Mouse (Mus musculus) spleen, postnatal 14 days (tissue): ENCODE data around the gene Patj.
"Not testable (repeated sequence)": the region's sequence is repeated elsewhere in the genome, so short reads cannot be mapped to it uniquely, and the experiment has no call there.

Source experiments
- DNase-seq, 2 experiments: peaks; one replicate each; pipeline ENCODE4 v3.0.0; 2021 to 2022; ENCODE audit warnings: low spot score in 2 of 2

Gene Patj

DNA sequence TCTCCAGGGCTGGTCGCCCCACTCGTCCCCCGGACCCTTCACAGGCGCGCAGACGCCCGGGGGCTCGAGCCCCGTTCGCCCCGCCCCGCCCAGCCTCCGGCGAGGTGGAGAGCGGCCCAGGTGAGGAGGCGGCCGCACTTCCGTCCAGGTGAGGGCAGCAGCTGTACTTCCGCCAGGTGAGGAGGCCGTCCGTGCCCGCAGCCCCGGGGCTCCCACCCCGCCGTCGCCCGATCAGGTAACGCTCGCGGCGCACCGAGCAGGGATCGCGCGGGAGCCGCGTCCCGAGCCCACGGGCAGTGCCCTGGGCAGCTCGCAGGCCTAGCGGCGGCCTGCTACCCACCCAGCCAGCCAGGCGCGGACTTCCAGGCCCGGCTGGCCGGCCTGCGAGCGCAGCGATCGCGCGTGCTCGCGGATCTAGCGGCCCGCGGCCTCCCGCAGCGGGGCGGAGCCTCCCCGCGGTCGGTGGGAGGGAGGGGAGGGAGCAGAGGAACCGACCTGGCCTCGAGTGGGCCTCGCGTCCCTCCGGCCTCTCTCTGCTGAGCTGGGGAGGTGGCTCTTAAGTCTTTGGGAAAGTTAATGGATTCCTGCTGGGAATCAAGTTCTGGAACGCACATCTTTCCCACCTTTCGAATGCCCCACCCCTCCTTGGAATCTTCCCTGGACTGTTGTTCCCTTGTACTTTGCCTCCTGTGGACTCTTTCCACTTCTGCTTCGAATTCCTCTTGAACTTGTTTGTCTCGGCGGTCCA lies at the start of gene Patj:
TSS of gene Patj (plus strand) at position 96 of the 748 bp plus-strand sequence.
- DNase-seq: peak in 1 of 2 experiments; percentile 9

DNA sequence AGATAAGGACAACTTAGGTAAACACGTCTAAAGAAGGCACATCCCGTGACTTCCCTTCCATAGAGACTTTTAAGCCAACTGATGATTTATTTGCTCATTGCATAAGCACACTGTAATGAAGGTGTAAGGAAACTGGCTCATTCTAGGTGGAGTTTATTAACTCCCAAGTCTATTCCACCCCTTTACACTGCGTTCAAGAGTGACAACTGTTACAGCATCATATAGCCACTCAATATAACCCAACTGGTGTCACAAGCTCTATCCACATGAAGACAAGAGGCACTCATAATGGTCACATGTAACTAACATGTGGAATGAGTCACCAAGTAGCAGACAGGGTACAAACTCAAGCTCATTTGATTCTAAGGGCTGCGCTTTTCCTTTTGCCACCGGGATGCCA lies 47.0 kb upstream of the Patj start:
- no peak for DNase-seq

DNA sequence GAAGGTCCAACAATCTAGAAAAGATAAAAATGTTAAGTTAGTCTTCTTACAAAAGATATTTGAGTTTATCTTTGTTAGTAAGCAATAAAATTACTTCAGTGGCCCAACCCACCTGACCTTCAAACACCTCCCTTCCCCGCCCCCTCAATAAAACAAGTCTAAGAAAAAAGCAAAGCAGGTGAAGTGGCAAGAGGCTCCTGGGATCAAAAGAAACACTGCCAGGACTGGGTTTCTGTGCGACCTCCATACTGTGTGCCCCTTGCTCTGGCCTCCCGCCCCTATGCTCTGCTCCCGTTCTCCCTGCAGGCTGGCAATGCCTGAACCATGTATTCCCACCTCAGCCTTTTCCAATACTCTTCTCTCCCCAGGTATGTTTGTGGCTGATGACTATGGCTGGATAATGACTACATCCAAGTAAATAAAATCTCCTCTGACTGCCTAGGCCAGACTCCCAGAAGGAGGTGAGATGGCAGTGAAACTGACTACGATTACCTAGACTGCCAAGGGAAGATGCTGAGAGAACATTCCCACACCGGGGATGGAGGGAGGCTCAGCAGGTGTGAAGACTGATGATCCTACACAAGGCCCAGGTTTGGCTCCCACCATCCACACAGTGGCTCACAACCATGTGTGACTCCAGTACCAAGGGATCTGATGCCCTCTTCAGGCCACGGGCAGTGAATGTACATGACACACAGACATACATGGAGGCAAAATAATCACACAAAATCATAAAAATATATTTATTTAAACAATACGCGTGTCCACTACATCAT lies 37.4 kb upstream of the Patj start:
- DNase-seq: no peak

DNA sequence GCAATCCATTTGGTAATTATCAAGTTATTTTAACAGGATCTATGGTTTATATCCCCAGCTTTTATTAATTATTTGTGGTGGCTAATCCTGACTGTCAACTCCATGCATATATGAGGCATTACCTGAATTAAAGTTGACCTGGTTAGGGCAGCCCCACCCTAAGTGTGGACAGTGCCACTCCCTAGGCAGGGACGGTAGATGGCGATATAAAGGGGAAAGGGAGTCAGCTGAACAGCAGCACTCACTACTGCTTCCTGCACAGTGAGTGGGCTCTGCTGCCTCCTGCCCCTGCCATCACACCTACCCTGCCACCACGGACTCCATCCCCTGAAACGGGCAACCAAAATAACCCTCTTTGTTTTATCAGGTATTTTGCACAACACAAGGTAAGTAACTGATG lies 20.2 kb upstream of the Patj start:
- no peak for DNase-seq

DNA sequence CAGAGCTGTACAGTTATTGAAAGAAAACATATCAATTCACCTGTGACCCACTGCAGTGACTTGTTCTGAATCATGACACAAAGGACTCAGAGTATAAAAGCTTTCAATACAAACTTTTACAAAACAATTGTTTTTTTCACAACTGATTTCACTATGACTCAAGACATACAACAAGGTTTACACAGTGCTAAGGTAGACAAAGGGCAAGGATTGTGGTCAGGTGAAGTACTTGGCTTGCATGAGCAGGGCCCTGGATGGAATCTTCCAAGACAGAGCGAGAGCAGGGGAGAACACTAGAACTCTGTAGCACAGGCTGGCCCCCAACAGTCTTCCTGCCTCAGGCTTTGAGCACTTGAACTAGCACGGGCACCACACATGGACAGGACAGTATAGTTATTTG lies 18.6 kb upstream of the Patj start:
- DNase-seq: no peak

GRCm38 (mm10) chr4:98382716-98383424 lies 12.7 kb upstream of the Patj start, which contains the start of gene Tm2d1:
Gene Tm2d1 (minus strand): TSS chr4:98383306.
- DNase-seq: peak; percentile 55 to 70

GRCm38 (mm10) chr4:98385036-98385435 lies 10.5 kb upstream of the Patj start:
- no peak for DNase-seq

- DNase-seq: no peak
Measured at GRCm38 (mm10) chr4:98395346-98395689, 267 bp upstream of the Patj start.

GRCm38 (mm10) chr4:98400926-98401583 lies 5.5 kb downstream of the Patj start:
- no peak for DNase-seq

- DNase-seq: no peak
Measured at GRCm38 (mm10) chr4:98401584-98401962, 6.0 kb downstream of the Patj start.

DNA sequence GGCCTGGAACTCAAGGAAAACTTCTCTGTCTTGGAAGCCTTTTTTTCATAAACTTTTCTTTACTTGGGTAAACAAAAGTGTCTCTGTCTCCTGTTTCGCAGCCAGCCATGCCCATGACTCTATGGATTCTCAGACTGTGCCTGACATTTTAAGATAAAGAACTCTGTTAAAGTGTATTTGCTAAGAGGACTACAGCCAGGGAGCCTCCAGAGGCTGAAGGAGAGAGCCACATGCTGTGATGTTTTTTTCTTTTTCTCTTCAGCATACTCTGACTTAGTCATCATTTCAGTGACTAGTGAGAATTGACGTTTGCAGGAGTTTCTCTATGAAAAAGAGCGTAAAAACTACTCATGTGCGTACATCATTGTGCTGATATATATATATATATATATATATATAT lies 7.9 kb downstream of the Patj start:
- DNase-seq: no peak

- no peak for DNase-seq
Measured at GRCm38 (mm10) chr4:98404412-98404811, 8.8 kb downstream of the Patj start.

- no peak for DNase-seq
Measured at GRCm38 (mm10) chr4:98408455-98408854, 12.9 kb downstream of the Patj start.

DNA sequence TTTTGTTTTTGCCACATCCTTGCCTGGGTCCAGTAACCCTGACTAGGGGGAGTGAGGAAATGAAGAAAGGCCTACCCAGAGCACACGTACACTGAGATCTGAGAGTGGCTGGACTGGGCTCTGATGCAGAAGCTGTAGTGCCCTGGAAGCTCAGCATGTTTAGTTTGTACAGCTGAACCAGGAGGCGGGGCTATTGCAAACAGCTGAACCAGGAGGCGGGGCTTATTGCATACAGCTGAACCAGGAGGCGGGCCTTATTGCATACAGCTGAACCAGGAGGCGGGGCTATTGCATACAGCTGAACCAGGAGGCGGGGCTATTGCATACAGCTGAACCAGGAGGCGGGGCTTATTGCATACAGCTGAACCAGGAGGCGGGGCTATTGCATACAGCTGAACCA lies 19.6 kb downstream of the Patj start:
- not testable (repeated sequence) for DNase-seq

GRCm38 (mm10) chr4:98428371-98428770 lies 32.8 kb downstream of the Patj start:
- no peak for DNase-seq

DNA sequence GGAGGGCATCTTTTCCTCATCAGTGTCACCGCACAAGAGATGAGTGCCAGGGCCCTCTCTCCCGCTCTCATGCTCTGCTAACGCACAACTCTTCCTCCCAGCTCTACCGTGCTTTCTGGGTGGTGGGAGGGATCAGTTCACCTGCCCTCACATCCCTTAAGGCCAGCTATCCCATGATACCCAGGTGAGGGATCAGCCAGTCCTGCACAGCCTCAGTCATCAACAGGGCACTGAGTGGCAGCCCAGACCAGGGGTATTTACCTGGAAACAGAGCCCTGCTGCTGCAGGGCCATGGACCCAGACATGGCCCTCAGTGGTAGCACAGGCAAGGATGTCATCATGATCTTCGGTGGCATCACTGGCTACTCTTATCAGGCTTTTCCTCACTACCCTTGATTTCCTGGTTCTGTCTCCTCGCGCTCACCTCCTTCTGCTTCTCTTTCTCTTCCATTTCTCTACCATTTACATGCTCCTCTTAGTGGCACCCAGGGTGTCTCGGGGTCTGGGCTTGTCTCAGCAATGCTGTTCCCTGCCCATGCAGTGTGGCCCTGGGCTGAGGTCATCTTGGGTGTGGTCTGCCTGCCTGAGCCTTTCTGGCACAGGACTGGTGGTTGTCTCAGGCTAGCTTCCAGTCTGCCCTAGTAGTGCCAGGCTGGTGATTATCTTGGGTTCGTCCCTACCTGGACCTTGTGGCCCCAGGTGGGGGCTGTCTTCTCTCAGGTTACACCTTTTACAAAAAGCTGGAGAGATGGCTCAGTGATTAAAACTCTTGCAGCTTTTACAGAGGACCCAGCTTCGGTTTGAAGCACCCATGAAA lies 40.3 kb downstream of the Patj start:
- DNase-seq: no peak

GRCm38 (mm10) chr4:98436664-98437363 lies 41.2 kb downstream of the Patj start:
- DNase-seq: peak in 1 of 2 experiments; percentile 30

DNA sequence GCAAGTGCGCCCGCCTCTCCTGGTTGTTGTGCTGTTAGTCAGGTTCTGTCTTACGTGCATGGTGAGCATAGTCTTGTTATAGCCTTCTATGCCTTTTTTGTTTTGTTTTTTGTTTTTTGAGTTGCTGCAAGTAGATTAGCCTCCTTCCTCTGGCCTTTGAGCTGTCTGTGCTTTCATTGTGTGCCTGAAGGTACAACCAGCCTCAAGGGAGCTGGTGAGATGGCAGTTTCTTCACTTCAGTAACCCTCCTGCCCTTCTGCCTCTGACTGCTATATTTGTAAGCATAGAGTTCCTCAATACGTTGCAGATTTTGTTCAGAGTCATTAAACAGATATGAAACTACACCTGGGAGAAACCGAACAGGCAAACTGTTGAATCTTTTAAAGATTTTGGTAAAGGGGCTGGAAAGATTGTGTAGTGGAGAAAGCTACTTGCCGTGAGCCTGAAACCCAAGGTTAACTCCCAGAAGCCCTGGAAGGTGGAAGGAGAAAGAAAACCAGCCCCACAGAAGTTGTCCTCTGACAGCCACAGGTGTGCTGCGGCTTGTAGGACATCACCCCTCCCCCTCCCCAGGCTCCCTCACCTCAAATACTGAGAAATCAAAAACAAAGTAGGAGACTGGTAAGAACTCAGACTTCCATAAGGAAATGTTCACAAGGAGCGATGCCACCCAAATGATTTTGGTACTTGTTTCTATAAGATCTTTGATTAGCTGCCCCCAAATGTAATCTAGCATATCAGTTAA lies 43.8 kb downstream of the Patj start:
- DNase-seq: no peak

DNA sequence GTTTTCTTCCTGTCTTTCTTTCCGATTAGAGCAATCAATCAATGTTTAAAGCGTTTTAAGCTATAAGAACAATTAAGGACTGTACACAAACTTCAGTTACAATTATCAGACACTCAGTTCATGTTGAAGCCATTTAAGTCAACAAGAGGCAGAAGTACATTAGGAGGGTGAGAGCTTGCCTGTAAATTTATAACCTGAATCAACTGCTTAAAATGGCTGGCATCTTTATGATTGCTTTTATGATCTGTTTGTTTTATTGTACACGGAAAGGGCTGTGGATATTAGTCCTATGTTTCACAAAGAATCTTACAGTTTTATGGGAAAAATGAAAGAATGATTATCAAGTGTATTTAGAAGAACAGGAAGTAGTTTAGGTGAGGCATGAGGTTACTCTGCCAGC lies 45.7 kb downstream of the Patj start:
- DNase-seq: no peak
